Mouse (Mus musculus) forebrain, postnatal 0 days (tissue): ENCODE data around the gene Stat3. TPM values are rescaled to one million over a fixed set of nuclear protein-coding genes. Genes with fewer than 3 reads are reported as not detected.

Experiments
- ATAC-seq: fragments of 200-750 bp; cut with Nextera tagmentation; 2 replicates; pipeline ENCODE4 v1.8.0; 2017; ENCODE audit warnings: mild to moderate bottlenecking, moderate library complexity
- DNase-seq: peaks from one replicate; pipeline ENCODE4 v3.0.0-alpha.2; 2015
- H3K27ac ChIP-seq: fragments of 300-500 bp; sonication (generic); 2 replicates; pipeline ENCODE4 v1.5.1; 2014; ENCODE audit warnings: low read depth, mild to moderate bottlenecking, antibody characterized with exemption, low read length, moderate library complexity, mixed read lengths
- H3K27me3 ChIP-seq: fragments of 300-500 bp; sonication (generic); 2 replicates; pipeline ENCODE4 v1.6.1; 2014; ENCODE audit warnings: mild to moderate bottlenecking, low read length, mixed read lengths; ENCODE audit not compliant: insufficient read depth
- H3K36me3 ChIP-seq: fragments of 300-500 bp; sonication (generic); 2 replicates; pipeline ENCODE4 v1.6.1; 2014; ENCODE audit warnings: mild to moderate bottlenecking, moderate library complexity; ENCODE audit not compliant: insufficient read depth
- H3K4me1 ChIP-seq: fragments of 300-500 bp; sonication (generic); 2 replicates; pipeline ENCODE4 v1.6.1; 2014; ENCODE audit warnings: antibody characterized with exemption; ENCODE audit not compliant: insufficient read depth
- H3K4me2 ChIP-seq: fragments of 300-500 bp; sonication (generic); 2 replicates; pipeline ENCODE4 v1.6.1; 2014; ENCODE audit warnings: low read depth, mild to moderate bottlenecking, moderate library complexity
- H3K4me3 ChIP-seq: fragments of 300-500 bp; sonication (generic); 2 replicates; pipeline ENCODE4 v1.5.1; 2014; ENCODE audit warnings: low read depth, low read length, mixed read lengths
- H3K9ac ChIP-seq: fragments of 300-500 bp; sonication (generic); 2 replicates; pipeline ENCODE4 v1.6.1; 2014; ENCODE audit warnings: mild to moderate bottlenecking
- H3K9me3 ChIP-seq: fragments of 300-500 bp; sonication (generic); 2 replicates; pipeline ENCODE4 v1.6.1; 2016; ENCODE audit warnings: low read length
- CTCF ChIP-seq: sonication (generic); IDR thresholded peaks from 2 replicates; pipeline ENCODE4 v1.5.1; 2016; ENCODE audit warnings: antibody characterized with exemption, control low read depth, low read depth
- WGBS: fragments of 180-500 bp; shearing (Covaris S2); extraction: QIAGEN DNeasy Blood & Tissue Kit; methylation state at CpG from one replicate; pipeline ENCODE4 v1.1.7; 2014; 5-methylcytosine and 5-hydroxymethylcytosine counted together
- polyA plus RNA-seq: library from polyadenylated mRNA; unstranded; fragments of >200 nt; fragmentation: Nextera tagmentation; extraction: Ambion mirVana; gene quantifications from 2 replicates; pipeline ENCODE4 v1.2.1, GENCODE M21; 2015
- total RNA-seq: library from RNA; depleted of rRNA; stranded (reverse); fragments of >200 nt; gene quantifications from 2 replicates; pipeline ENCODE4 v1.2.3, GENCODE M21; 2014; rRNA removed

Gene Stat3
- total RNA-seq (29.4 and 42.5 TPM in 2 replicates), polyA plus RNA-seq (20.5 and 31.2 TPM in 2 replicates)

- TF ChIP-seq CTCF = no peak
- WGBS = 3% methylated on average over 29 of the region's 29 CpGs
Measured at GRCm38 (mm10) chr11:100939512-100940151, at the start of gene Stat3. Gene Stat3 (minus strand): TSS chr11:100939540.

GRCm38 (mm10) chr11:100988674-100989073 lies 49.3 kb upstream of the Stat3 start:
- no peak for ATAC-seq
- H3K4me3 ChIP-seq = no peak overlapping the region
- H3K4me1 ChIP-seq = no peaks in the 10 kb centered on the region
- no peaks in the 10 kb centered on the region for H3K9me3 ChIP-seq
- no peak overlapping the region for H3K9ac ChIP-seq
- no peak overlapping the region for H3K4me2 ChIP-seq
- H3K27me3 ChIP-seq = no peaks in the 10 kb centered on the region
- no peaks in the 10 kb centered on the region for H3K36me3 ChIP-seq
- 88% methylated on average over 3 of the region's 3 CpGs for WGBS
- no peak for DNase-seq
- H3K27ac ChIP-seq = no peak overlapping the region
- no peak for TF ChIP-seq CTCF

More at GRCm38 (mm10) chr11:100939512-100940151, at the start of gene Stat3:
- H3K4me2 ChIP-seq = peak within 1 kb of the TSS; percentile 59
- DNase-seq (peak; percentile 100), ATAC-seq (no peak; the same call in none of the 2 replicates)
- no peaks in the 10 kb centered on the region for H3K27me3 ChIP-seq
- peak within 1 kb of the TSS; percentile 72 for H3K4me3 ChIP-seq
- no peaks in the 10 kb centered on the region for H3K36me3 ChIP-seq
- H3K9ac ChIP-seq = peak within 1 kb of the TSS; percentile 83
- H3K4me1 ChIP-seq = no peaks in the 10 kb centered on the region
- H3K27ac ChIP-seq = peak within 1 kb of the TSS; percentile 80
- H3K9me3 ChIP-seq = 0 out of 2 replicates have a peak, but pooled peaks cover under 1% of the 10 kb centered on the region

GRCm38 (mm10) chr11:100985607-100986006 lies 46.3 kb upstream of the Stat3 start:
- Histone ChIP-seq H3K4me1 (no peaks in the 10 kb centered on the region), H3K9me3 (no peaks in the 10 kb centered on the region), H3K4me3 (no peak overlapping the region), H3K4me2 (no peak overlapping the region), H3K9ac (no peak overlapping the region), H3K27ac (no peak overlapping the region), H3K27me3 (0 out of 2 replicates have a peak, but pooled peaks cover 4% of the 10 kb centered on the region), H3K36me3 (no peaks in the 10 kb centered on the region)
- ATAC-seq (no peak), DNase-seq (no peak)
- TF ChIP-seq CTCF = peak; percentile 16; the same call in 1 of the 2 replicates
- 55% methylated on average over 3 of the region's 3 CpGs for WGBS

- no peak overlapping the region for H3K4me2 ChIP-seq
- no peaks in the 10 kb centered on the region for H3K36me3 ChIP-seq
- no peak overlapping the region for H3K27ac ChIP-seq
- no peak for TF ChIP-seq CTCF
- H3K9ac ChIP-seq = no peak overlapping the region
- H3K27me3 ChIP-seq = 0 out of 2 replicates have a peak, but pooled peaks cover 4% of the 10 kb centered on the region
- DNase-seq (no peak), ATAC-seq (no peak)
- H3K9me3 ChIP-seq = no peaks in the 10 kb centered on the region
- WGBS = 78% methylated on average over 7 of the region's 7 CpGs
- no peaks in the 10 kb centered on the region for H3K4me1 ChIP-seq
- H3K4me3 ChIP-seq = no peak overlapping the region
Measured at GRCm38 (mm10) chr11:100983778-100984131, 44.4 kb upstream of the Stat3 start.

GRCm38 (mm10) chr11:100983125-100983777 lies 43.9 kb upstream of the Stat3 start:
- Histone ChIP-seq H3K9ac (peak overlapping the region; percentile 33; the same call in 1 of the 2 replicates), H3K4me3 (peak overlapping the region; percentile 29), H3K27ac (no peak overlapping the region), H3K27me3 (0 out of 2 replicates have a peak, but pooled peaks cover 4% of the 10 kb centered on the region), H3K9me3 (no peaks in the 10 kb centered on the region), H3K36me3 (no peaks in the 10 kb centered on the region), H3K4me2 (peak overlapping the region; percentile 54), H3K4me1 (no peaks in the 10 kb centered on the region)
- TF ChIP-seq CTCF = peak; percentile 94
- peak; percentile 83 for ATAC-seq
- 3% methylated on average over 20 of the region's 20 CpGs for WGBS
- peak; percentile 90 for DNase-seq

- H3K4me1 ChIP-seq = no peaks in the 10 kb centered on the region
- 17% methylated on average over 8 of the region's 8 CpGs for WGBS
- no peak overlapping the region for H3K4me2 ChIP-seq
- no peak overlapping the region for H3K4me3 ChIP-seq
- no peaks in the 10 kb centered on the region for H3K9me3 ChIP-seq
- ATAC-seq (no peak), DNase-seq (no peak)
- H3K9ac ChIP-seq = no peak overlapping the region
- no peak overlapping the region for H3K27ac ChIP-seq
- no peaks in the 10 kb centered on the region for H3K36me3 ChIP-seq
- 0 out of 2 replicates have a peak, but pooled peaks cover 4% of the 10 kb centered on the region for H3K27me3 ChIP-seq
- no peak for TF ChIP-seq CTCF
Measured at GRCm38 (mm10) chr11:100982087-100982486, 42.7 kb upstream of the Stat3 start.

GRCm38 (mm10) chr11:100981236-100981635 lies 41.9 kb upstream of the Stat3 start:
- Histone ChIP-seq H3K4me1 (no peaks in the 10 kb centered on the region), H3K27ac (no peak overlapping the region), H3K4me3 (no peak overlapping the region), H3K27me3 (0 out of 2 replicates have a peak, but pooled peaks cover 4% of the 10 kb centered on the region), H3K36me3 (no peaks in the 10 kb centered on the region), H3K4me2 (no peak overlapping the region), H3K9ac (no peak overlapping the region), H3K9me3 (no peaks in the 10 kb centered on the region)
- DNase-seq (no peak), ATAC-seq (no peak)
- WGBS = 70% methylated on average over 3 of the region's 3 CpGs
- no peak for TF ChIP-seq CTCF
